Mouse (Mus musculus) heart, postnatal 0 days (tissue): ENCODE measurements around the gene Rai1.

ENCODE experiments used
- CTCF ChIP-seq: IDR thresholded peaks from 2 replicates; pipeline ENCODE4 v1.5.1; 2016; ENCODE audit warnings: antibody characterized with exemption, control low read depth, low read depth
- EP300 ChIP-seq: IDR thresholded peaks from 2 replicates; pipeline ENCODE4 v1.6.1; 2016; ENCODE audit warnings: antibody characterized with exemption, low read depth

- TF ChIP-seq CTCF (no peak), EP300 (no peak)
Measured at GRCm38 (mm10) chr11:60196344-60196743, 91.5 kb downstream of the Rai1 start.
